Mouse (Mus musculus) spleen, postnatal 14 days (tissue): Measurements from ENCODE around the gene Fes.
A peak's percentile ranks its signal among the peaks of the same experiment; 100 is the strongest.

ENCODE experiments used
- DNase-seq, 2 experiments: peaks; one replicate each; pipeline ENCODE4 v3.0.0; 2021 to 2022; ENCODE audit warnings: low spot score in 2 of 2

Gene Fes

DNA sequence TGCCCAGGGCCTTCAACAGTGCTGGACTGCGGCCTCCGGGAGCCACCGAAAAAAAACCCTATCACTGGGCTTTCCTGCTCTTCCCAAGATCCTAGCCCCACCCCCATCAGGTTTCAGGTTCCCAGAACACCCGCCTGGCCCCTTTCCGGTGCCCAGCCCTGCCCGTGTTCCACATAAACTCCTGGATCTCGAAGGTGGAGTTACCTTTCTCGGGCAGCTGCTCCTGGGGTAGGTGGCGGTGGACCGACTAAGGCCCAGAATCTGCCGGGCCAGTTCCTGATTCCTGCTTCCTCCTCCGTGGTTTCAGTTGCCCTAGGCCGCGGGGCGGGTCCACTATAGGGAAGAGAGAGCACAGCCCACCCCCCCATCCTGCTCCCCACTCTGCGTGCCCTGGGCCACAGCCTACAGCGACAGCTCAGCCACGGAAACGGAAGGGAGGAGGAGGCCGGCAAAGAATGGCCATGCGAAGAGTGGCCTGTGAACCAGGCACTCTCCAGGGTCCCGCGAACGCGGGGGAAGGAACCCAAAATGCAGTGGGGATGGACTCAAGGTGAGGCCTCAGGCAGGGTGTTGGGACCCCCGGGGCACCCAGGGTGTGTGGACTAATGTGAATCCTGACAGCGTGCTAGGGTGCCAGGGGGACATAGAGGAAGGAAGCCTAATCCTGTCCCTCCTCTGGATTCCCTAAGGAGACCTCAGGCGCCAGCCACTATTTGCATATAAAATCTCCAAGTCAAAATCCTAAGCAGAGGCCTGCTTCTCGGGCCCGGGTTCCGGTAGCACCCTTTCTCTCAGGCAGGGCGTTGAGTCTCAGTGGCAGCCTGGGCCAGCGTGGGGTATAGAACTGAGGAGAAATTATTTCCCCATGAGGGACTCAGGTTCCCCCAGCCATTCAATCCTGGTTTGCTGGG, at the start of gene Fes:
Gene Fes (minus strand): TSS at position 314 of the 911 bp plus-strand sequence.
- peak in 1 of 2 experiments; percentile 41 for DNase-seq

DNA sequence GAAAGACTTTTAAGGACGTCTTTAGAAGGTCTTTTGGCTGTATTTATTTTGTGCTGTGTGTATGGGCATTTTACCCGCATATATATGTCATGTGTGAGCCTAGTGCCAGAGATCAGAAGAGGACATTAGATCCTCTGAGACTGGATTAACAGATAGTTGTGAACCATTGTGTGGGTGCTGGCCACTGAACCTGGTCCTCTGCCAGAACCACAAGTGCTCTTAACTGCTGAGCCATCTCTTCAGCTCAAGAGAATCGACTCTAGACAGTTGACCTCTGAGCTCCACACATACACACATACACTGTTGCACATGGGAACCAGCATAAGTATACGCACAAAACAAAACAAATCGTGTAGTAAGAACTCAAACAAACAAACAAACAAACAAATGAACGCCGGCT, 48.8 kb upstream of the Fes start:
- DNase-seq, result no peak

DNA sequence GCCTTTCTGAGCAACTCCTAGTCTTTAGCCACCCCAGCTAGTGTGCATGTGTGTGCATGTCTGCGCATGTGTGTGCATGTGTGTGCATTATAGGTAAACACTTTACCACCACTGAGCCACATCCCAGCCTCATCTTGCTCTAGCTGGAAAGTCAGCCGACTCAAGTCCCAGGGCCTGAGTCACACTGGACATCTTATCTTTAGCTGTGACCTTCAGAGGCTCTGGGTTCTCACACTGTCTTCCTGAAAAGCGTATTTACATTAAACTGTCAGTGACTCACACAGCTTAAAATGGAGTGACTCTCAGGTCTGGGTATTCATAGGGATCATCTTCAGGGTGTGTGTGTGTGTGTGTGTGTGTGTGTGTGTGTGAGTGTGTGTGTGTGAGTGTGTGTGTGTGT, 47.8 kb upstream of the Fes start:
- no peak for DNase-seq

DNA sequence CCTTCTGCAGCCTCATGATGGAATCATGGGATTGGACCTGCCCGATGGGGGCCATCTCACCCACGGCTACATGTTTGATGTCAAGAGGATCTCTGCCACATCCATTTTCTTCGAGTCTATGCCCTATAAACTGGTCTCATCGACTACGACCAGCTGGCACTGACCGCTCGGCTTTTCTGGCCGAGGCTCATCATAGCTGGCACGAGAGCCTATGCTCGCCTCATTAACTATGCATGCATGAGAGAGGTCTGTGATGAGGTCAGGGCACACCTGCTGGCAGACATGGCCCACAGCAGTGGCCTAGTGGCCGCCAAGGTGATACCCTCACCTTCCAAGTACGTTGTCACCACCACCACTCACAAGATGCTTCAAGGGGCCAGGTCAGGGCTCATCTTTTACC, 41.9 kb upstream of the Fes start:
- DNase-seq, result no peak

GRCm38 (mm10) chr7:80427730-80428129, 40.0 kb upstream of the Fes start:
- DNase-seq, result no peak

DNA sequence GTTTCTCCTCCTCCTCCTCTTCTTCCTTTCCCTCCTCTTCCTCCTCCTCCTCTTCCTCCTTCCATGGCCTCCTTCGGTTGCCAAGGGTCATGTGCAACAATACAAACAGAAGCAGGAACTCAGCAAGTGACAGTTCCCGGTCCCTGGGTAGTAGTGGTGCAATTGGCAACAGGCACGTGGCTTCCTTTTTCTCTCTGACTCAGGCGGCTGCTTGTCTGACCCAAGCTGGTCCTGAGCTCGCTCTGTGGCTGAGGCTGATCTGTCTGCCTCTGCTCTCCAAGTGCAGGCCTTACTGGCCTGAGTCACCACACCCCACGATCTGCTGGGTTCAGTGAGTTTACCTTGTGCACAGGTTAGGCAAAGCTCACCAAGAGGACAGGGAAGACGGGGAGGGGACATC, 38.6 kb upstream of the Fes start:
- DNase-seq, result no peak

DNA sequence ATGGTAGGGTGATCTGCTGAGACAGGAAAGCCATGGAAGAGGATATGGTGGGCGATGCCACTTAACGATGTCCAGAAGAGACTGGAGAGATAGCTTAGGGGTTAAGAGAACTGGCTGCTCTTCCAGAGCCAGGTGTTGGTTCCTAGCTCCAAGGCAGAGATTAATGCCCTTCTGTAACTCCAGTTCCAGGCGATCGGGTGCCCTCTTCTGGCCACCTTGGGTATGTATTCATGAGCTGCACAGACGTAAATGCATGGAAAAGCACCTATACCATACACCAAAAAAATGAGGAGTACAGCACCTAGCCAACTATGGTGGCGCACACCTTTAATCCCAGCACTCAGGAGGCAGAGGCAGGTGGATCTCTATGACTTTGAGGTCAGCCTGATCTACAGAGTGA, 37.0 kb upstream of the Fes start:
- DNase-seq, result no peak

GRCm38 (mm10) chr7:80422759-80423480, 35.2 kb upstream of the Fes start:
- DNase-seq, result no peak

DNA sequence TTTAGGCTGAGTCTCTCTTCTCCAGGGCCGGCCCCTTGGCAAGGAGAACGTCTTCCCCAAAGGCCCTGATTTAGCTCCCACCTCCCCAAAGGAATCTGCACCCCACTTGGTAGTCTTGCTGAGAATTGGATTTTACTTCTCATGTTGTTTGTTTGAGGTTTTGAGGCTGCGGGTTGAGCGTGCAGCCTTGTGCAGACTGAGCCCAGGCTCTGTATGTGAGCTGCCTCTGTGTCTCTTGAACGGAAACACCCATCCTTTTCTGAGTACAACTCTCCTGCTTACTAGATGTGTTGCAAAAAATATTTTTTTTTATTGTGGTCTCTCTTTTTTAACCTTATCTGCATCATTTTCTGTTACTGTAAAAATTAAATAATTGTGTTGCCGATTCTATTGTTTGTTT, 33.8 kb upstream of the Fes start:
- DNase-seq, result no peak

- DNase-seq, result no peak
Measured at GRCm38 (mm10) chr7:80420586-80420985, 32.8 kb upstream of the Fes start.

DNA sequence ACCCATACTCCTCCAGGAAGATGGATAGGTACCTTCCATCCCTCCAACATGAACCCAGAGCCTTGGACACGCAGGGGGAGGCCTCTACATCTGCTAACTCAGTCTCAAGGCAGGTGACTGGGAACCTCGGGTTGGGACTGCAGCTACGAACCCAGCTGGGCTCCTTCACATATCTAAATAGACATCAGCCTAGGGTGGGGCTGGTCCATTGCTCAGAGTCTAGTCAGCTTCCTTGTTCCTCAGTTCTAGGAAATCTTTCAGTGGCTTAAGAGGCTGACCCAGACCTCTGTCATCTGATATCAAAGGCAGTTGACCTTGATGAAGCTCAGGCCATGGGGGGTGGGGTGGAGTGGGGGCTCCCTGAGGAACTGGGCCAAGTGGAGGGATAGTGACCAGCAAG, 31.5 kb upstream of the Fes start:
- DNase-seq, result no peak

- no peak for DNase-seq
Measured at GRCm38 (mm10) chr7:80418036-80418435, 30.3 kb upstream of the Fes start.

GRCm38 (mm10) chr7:80417601-80418000, 29.9 kb upstream of the Fes start:
- DNase-seq, result no peak

- DNase-seq, result no peak
Measured at GRCm38 (mm10) chr7:80416969-80417368, 29.2 kb upstream of the Fes start.

GRCm38 (mm10) chr7:80414303-80414855, 26.6 kb upstream of the Fes start:
- no peak for DNase-seq

GRCm38 (mm10) chr7:80413512-80414302, 26.0 kb upstream of the Fes start:
- DNase-seq, result no peak

DNA sequence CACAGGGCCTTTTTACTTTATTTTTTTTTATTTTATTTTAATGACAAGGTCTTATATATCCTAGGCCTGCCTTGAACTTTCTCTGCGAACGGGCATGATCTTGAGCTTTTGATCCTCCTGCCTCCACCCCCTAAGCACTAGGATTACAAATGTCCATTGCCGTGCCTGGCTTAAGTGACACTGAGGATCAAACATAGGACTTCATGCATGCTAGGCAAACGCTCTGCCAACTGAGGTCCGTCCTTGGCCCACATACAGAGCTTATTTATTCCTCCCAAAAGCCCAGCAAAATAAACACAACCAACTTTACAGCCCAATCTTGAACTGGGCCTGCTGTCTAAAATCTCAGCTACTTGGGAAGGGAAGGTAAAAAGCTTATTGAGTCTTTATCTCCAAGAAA, 25.0 kb upstream of the Fes start:
- DNase-seq, result no peak

GRCm38 (mm10) chr7:80412279-80412678, 24.5 kb upstream of the Fes start:
- DNase-seq, result no peak

DNA sequence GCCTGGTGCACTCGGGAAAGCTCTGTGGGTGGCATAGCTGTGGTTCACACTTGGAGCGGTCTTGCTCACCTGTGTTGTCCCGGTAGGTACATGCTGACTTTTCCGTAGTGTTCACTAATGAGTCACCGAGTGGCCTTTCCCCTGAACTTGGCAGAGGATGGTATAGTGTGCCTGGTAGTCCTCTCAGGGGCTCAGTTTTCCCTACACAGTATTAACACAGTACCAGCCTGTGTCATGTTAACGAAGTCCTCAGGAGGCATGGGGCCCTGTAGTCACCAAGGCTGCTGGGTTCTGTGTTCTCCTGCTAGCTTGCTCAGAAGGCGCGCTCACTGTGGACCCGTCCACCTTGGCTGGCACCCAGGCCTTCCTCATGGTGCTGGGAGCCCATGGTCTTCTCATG, 22.6 kb upstream of the Fes start:
- no peak for DNase-seq

DNA sequence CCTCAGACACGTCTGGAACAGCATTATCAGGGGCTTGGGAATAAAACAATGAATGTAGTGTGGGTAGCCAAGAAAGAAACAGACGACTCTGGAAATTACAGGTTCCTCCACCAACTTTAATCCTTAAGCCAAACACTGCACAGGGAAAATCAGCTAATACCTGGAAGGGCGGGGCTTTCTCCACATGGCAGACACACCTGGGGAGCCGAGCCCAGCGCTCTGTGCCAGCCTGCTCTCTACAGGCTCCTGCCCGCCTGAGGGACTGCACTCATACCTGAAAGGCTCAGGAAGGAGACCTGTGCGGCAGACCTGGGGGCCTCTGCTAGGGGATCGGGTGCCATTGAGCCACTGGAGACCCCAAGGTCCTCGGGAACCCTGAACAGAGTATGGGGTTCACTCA, 20.0 kb upstream of the Fes start:
- DNase-seq, result no peak

GRCm38 (mm10) chr7:80406186-80406585, 18.4 kb upstream of the Fes start:
- DNase-seq, result no peak

DNA sequence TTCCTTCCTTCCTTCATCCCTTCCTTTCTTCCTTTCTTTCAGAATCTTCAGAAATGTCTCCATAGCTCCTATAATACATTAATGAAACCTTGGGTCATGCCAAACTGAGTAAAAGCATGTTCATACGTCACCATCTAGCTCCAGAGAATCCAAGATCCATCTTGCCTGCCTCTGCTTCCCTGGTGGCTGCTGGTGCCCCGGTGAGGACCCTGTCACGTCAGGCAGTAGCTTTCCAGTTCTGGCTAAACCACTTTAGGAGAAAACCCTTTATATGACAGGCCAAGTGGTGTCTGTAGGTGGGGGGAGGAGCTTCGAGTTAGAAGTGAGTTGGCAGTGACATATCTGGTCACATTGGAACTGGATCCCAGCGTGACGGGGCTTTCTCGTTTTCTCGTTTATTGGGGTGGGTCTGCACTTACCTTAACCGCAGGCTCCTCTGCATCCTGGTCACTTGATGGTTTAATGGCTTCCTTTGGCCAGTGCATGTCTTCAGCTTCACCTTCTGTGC, 17.5 kb upstream of the Fes start, which contains the start of gene Furin:
Gene Furin (minus strand): TSS at position 249 of the 508 bp plus-strand sequence.
- no peak for DNase-seq
